8 mouse cellular contexts compared by ENCODE assay signal in genomic region chr4:137660364-137661077, GRCm38 (mm10). TPM values are rescaled to one million over a fixed set of nuclear protein-coding genes. Genes with fewer than 3 reads are reported as not detected.
DNase-seq lines count a peak whose midpoint lies in the region; ATAC-seq and TF ChIP-seq lines count a peak whose summit lies in the region.

No protein-coding gene starts in this region.

- peak overlapping the region; percentile 24; the same call in 1 of the 2 replicates for H3K9ac ChIP-seq in midbrain, embryonic 12.5 days (replicated peaks)

- DNase-seq in cerebellum, adult 2 months: peak in 1 of 2 experiments; percentile 41
- peak; percentile 39 for DNase-seq in left cerebral cortex, postnatal 4 days
- DNase-seq in left cerebral cortex, adult 11 months (ENCODE audit: low spot score): no peak
- peak; percentile 44 for DNase-seq in gonadal fat pad, adult 2 months (ENCODE audit: low read depth)
- no peak for DNase-seq in ovary, adult 18-20 months (ENCODE audit: low spot score)
- DNase-seq in spleen, postnatal 14 days (ENCODE audit: low spot score in 2 of 2): no peak

- no peaks in the 10 kb centered on the region for H3K27me3 ChIP-seq in cerebellum, adult 2 months (ENCODE audit: control insufficient read depth, insufficient read depth, low read length)
- peaks cover 24% of the 10 kb centered on the region for H3K27me3 ChIP-seq in midbrain, embryonic 12.5 days

- intact Hi-C loops in left cerebral cortex, postnatal 4 days (cut with DNase I): no loop called here

- H3K4me1 ChIP-seq in cerebellum, adult 2 months (ENCODE audit: control insufficient read depth, insufficient read depth, low read length): peaks cover 33% of the 10 kb centered on the region
- peaks cover 38% of the 10 kb centered on the region for H3K4me1 ChIP-seq in midbrain, embryonic 12.5 days

- H3K9me3 ChIP-seq in midbrain, embryonic 12.5 days: no peaks in the 10 kb centered on the region

- peak overlapping the region; percentile 88 for H3K27ac ChIP-seq in cerebellum, adult 2 months (ENCODE audit: insufficient read depth, low read length)
- H3K27ac ChIP-seq in midbrain, embryonic 12.5 days (replicated peaks): peak overlapping the region; percentile 61

- TF ChIP-seq CTCF in cerebellum, adult 2 months (IDR thresholded peaks at IDR 0.05; ENCODE audit: borderline replicate concordance, insufficient read depth, low read depth, low read length): no peak

- ATAC-seq in cerebellum, adult (ENCODE audit: insufficient number of reproducible peaks, low FRiP score, low TSS enrichment): no peak
- ATAC-seq in midbrain, embryonic 12.5 days (ENCODE audit: low FRiP score, low read depth): no peak

- H3K36me3 ChIP-seq in midbrain, embryonic 12.5 days: peaks cover 29% of the 10 kb centered on the region

- H3K4me2 ChIP-seq in midbrain, embryonic 12.5 days (replicated peaks): no peak overlapping the region

- no peak overlapping the region for H3K4me3 ChIP-seq in cerebellum, adult 2 months (replicated peaks; ENCODE audit: insufficient read depth, low read depth, low read length)
- H3K4me3 ChIP-seq in midbrain, embryonic 12.5 days: no peak overlapping the region

- TF ChIP-seq POLR2A in cerebellum, adult 2 months (IDR thresholded peaks at IDR 0.05; ENCODE audit: borderline replicate concordance, insufficient read depth, low read length): no peak

- 37% methylated on average over 10 of the region's 10 CpGs for WGBS in cerebellum, adult 2 months
- WGBS in midbrain, embryonic 12.5 days: 67% methylated on average over 10 of the region's 10 CpGs

RNA-seq across cellular contexts. Expression of gene Rap1gap, which starts 4.0 kb away (rescaled TPM):
- polyA plus RNA-seq in cerebellum, adult 2 months (2012; rRNA removed): 396 and 425 TPM in 2 replicates
- 100 to 1,000 TPM; 147 to 164 TPM for total RNA-seq in left cerebral cortex, postnatal 4 days (2021)
- polyA plus RNA-seq in gonadal fat pad, adult 2 months (2012; rRNA removed): 6.5 and 8.7 TPM in 2 replicates
- 11.6 and 12.1 TPM in 2 replicates for polyA plus RNA-seq in midbrain, embryonic 12.5 days (2016; fragmentation: Nextera tagmentation; extraction: Ambion mirVana)

Comparison
In these comparisons a context has a peak if more than half of its experiments do, and no peak if none do; other contexts are left out.
1. DNase-seq: peak in left cerebral cortex, postnatal 4 days (single experiment) and gonadal fat pad, adult 2 months (single experiment); none in left cerebral cortex, adult 11 months (single experiment), ovary, adult 18-20 months (single experiment) and spleen, postnatal 14 days (0 of 2).
2. RNA of gene Rap1gap, which starts 4.0 kb away (polyA plus RNA-seq): 396 to 425 TPM in cerebellum, adult 2 months; 11.6 to 12.1 TPM in midbrain, embryonic 12.5 days and 6.5 to 8.7 TPM in gonadal fat pad, adult 2 months; every median in the first group is over 10 times any median in the second.